Mouse (Mus musculus): ENCODE results near the gene Mocs3. TPM values are rescaled to one million over a fixed set of nuclear protein-coding genes. Genes with fewer than 3 reads are reported as not detected.

Mocs3 gene
- polyA plus RNA-seq, 1 experiment = 6.5 TPM

DNA sequence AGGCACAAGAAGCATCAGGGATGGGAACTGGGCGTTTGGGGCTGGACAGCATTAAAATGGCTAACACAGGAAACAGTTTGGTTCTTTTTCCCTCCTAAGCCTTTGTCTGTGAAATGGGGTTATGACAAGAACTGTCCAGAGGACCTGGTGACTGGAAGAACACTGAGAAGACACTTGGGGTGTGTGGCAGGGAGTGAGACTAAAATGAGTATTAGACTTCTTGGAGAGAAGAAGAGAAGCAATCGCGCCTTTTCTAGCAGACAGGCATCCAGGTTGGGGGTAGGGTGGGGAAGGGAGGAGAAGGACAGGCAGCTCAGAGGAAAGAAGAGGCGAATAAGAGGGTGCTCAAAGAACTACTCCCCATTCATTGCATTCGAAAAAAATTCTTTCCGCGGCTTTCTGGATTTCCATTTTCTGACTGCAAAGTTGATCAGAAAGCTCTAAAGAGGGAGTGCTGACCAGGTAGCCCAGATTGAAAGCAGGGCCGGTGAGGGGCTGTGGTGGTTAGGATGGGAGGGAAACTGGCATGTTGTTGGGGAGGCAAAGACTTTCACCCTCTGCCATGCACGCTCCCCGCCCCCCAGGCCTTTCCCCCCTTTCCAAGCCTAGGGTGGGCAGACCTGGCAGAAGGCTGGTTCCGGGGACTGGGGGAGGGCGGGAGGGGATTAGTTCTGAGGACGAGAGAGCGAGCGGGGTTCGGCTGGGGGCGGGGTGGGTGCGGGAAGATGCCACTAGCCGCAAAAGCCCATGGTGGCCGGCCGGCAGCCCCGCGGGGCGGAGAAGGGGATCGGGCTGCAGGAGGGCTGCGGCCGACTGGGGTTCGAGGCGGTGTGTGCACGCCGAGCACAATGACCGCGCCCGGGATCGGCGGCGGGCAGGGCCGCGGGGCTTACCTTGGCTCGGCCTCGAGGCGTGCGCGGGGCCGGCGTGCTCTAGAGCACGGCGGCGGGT lies 24.5 kb upstream of the Mocs3 start:
- H3K27ac ChIP-seq (ENCODE audit: insufficient read depth, low read depth, low read length) = peak overlapping the region; percentile 80
- H3K4me3 ChIP-seq (ENCODE audit: insufficient read depth, low read length) = peak overlapping the region; percentile 91
- no peak for TF ChIP-seq CTCF (IDR thresholded peaks at IDR 0.05; ENCODE audit: low read depth, low read length)
- TF ChIP-seq POLR2A (IDR thresholded peaks at IDR 0.05; ENCODE audit: borderline replicate concordance, low read depth, low read length) = no peak
- peaks cover 16% of the 10 kb centered on the region for H3K4me1 ChIP-seq (ENCODE audit: control insufficient read depth, insufficient read depth, low read length)

- TF ChIP-seq CTCF (IDR thresholded peaks at IDR 0.05; ENCODE audit: low read depth, low read length) = no peak
- Histone ChIP-seq H3K4me3 (ENCODE audit: insufficient read depth, low read length) (peak within 1 kb of the TSS; percentile 91), H3K4me1 (ENCODE audit: control insufficient read depth, insufficient read depth, low read length) (peaks cover 12% of the 10 kb centered on the region), H3K27ac (ENCODE audit: insufficient read depth, low read depth, low read length) (peak within 1 kb of the TSS; percentile 80)
Observed at GRCm38 (mm10) chr2:168206725-168207644, 23.4 kb upstream of the Mocs3 start, which contains the start of gene Adnp. Adnp (minus strand) TSS chr2:168207112.

GRCm38 (mm10) chr2:168207883-168208282 lies 22.5 kb upstream of the Mocs3 start:
- no peak for TF ChIP-seq POLR2A (IDR thresholded peaks at IDR 0.05; ENCODE audit: borderline replicate concordance, low read depth, low read length)
- no peak for TF ChIP-seq CTCF (IDR thresholded peaks at IDR 0.05; ENCODE audit: low read depth, low read length)
- Histone ChIP-seq H3K27ac (ENCODE audit: insufficient read depth, low read depth, low read length) (peak overlapping the region; percentile 80), H3K4me1 (ENCODE audit: control insufficient read depth, insufficient read depth, low read length) (peaks cover 12% of the 10 kb centered on the region), H3K4me3 (ENCODE audit: insufficient read depth, low read length) (no peak overlapping the region)

- TF ChIP-seq POLR2A (IDR thresholded peaks at IDR 0.05; ENCODE audit: borderline replicate concordance, low read depth, low read length) (no peak), CTCF (IDR thresholded peaks at IDR 0.05; ENCODE audit: low read depth, low read length) (no peak)
- no peak overlapping the region for H3K27ac ChIP-seq (ENCODE audit: insufficient read depth, low read depth, low read length)
- H3K4me3 ChIP-seq (ENCODE audit: insufficient read depth, low read length) = no peak overlapping the region
- no peaks in the 10 kb centered on the region for H3K4me1 ChIP-seq (ENCODE audit: control insufficient read depth, insufficient read depth, low read length)
Observed at GRCm38 (mm10) chr2:168213788-168214397, 16.5 kb upstream of the Mocs3 start.

DNA sequence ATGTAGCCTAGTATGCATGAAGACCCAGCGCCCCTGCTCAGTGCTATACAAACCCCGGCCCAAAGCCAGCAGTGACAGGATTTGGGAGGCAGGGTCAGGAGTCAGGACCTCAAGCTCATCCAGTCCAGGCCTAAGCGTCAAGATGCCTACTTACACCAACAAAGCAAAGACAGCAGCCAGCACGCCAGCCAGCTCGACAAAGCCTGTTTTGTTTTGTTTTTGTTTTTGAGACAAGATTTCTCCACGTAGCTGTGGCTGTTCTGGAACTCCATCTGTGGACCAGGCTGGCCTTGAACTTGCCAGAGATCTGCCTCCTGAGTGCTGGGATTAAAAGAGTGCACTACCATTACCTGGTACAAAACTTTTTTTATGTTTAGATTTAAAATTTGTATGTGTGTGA lies 7.1 kb upstream of the Mocs3 start:
- Histone ChIP-seq H3K4me3 (ENCODE audit: insufficient read depth, low read length) (no peak overlapping the region), H3K4me1 (ENCODE audit: control insufficient read depth, insufficient read depth, low read length) (peaks cover 8% of the 10 kb centered on the region), H3K27ac (ENCODE audit: insufficient read depth, low read depth, low read length) (no peak overlapping the region)
- TF ChIP-seq CTCF (IDR thresholded peaks at IDR 0.05; ENCODE audit: low read depth, low read length) = no peak
- no peak for TF ChIP-seq POLR2A (IDR thresholded peaks at IDR 0.05; ENCODE audit: borderline replicate concordance, low read depth, low read length)

DNA sequence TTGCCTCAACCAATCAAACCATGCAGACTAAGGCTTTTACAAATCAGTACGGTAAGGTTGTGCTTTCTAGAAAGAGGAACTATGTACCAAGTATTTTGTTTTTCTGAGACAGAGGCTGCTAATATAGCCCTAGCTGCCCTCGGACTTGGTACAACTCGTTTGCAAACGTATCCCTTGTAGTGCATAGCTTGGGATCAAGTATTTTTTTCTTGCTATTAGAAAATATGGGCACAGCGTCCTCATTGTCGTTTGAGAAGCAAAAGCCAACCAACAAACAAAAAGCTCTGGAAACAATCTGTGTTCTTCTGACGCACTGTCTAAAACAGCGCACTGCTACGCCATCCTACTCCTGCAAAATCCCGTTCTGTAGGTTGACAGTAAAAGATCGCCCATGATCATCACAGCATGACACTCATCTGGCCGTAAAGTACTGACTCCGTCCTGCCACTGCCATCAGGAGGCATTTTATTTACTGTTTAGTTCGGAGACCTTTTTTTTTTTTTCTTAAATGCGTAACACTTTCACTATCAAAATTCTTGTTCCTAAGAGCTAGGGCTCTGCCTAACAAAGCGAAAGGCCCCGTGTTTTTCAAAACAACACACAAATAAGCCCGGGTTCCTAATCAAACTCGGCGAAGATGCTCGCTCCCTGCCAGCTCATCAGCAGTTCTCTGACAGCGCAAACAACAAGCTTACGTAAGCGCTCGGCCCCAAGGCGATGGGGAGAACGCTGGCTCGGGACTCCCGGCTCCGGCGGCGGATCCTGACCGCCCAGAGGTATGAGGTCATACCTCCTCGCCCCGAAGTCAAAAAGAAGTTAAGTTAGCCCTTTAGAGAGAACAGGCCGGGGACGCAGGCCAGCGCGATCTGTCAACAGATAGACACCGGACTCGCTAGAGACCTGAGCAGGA lies 1.1 kb upstream of the Mocs3 start:
- Histone ChIP-seq H3K4me1 (ENCODE audit: control insufficient read depth, insufficient read depth, low read length) (peaks cover 18% of the 10 kb centered on the region), H3K4me3 (ENCODE audit: insufficient read depth, low read length) (peak overlapping the region; percentile 80), H3K27ac (ENCODE audit: insufficient read depth, low read depth, low read length) (peak overlapping the region; percentile 93)
- TF ChIP-seq CTCF (IDR thresholded peaks at IDR 0.05; ENCODE audit: low read depth, low read length) (no peak), POLR2A (IDR thresholded peaks at IDR 0.05; ENCODE audit: borderline replicate concordance, low read depth, low read length) (no peak)

GRCm38 (mm10) chr2:168230773-168231470 lies 500 bp downstream of the Mocs3 start:
- peaks cover 18% of the 10 kb centered on the region for H3K4me1 ChIP-seq (ENCODE audit: control insufficient read depth, insufficient read depth, low read length)
- TF ChIP-seq POLR2A (IDR thresholded peaks at IDR 0.05; ENCODE audit: borderline replicate concordance, low read depth, low read length) = no peak
- TF ChIP-seq CTCF (IDR thresholded peaks at IDR 0.05; ENCODE audit: low read depth, low read length) = no peak
- H3K4me3 ChIP-seq (ENCODE audit: insufficient read depth, low read length) = peak overlapping the region; percentile 80
- peak overlapping the region; percentile 93 for H3K27ac ChIP-seq (ENCODE audit: insufficient read depth, low read depth, low read length)

DNA sequence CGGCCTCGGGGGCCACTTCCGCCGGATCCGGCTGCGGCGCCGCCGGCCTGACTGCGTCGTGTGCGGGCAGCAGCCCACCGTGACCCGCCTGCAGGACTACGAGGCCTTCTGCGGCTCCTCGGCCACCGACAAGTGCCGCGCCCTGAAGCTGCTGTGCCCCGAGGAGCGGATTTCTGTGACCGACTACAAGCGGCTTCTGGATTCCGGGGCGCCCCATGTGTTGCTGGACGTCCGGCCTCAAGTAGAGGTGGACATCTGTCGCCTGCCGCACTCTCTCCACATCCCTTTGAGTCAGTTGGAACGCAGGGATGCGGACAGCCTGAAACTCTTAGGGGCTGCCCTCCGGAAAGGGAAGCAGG lies 1.0 kb downstream of the Mocs3 start:
- Histone ChIP-seq H3K4me1 (ENCODE audit: control insufficient read depth, insufficient read depth, low read length) (peaks cover 18% of the 10 kb centered on the region), H3K4me3 (ENCODE audit: insufficient read depth, low read length) (peak overlapping the region; percentile 80), H3K27ac (ENCODE audit: insufficient read depth, low read depth, low read length) (no peak overlapping the region)
- TF ChIP-seq CTCF (IDR thresholded peaks at IDR 0.05; ENCODE audit: low read depth, low read length) (no peak), POLR2A (IDR thresholded peaks at IDR 0.05; ENCODE audit: borderline replicate concordance, low read depth, low read length) (no peak)
